Mouse (Mus musculus) adipocyte (in vitro differentiated cells): ENCODE data around the gene 4930480E11Rik.
"Not testable (repeated sequence)": the region's sequence is repeated elsewhere in the genome, so short reads cannot be mapped to it uniquely, and the experiment has no call there.

Experiments
- DNase-seq: peaks from one replicate; pipeline ENCODE4 v3.0.0-alpha.2; 2016; ENCODE audit warnings: low spot score

The 4930480E11Rik gene

GRCm38 (mm10) chrX:78369343-78369742 is at the start of gene 4930480E11Rik:
4930480E11Rik (plus strand) TSS chrX:78369643.
- no peak for DNase-seq

GRCm38 (mm10) chrX:78403346-78403745 is 33.9 kb downstream of the 4930480E11Rik start:
- not testable (repeated sequence) for DNase-seq
